Mouse (Mus musculus): ENCODE data around the gene St7l. TPM values are rescaled to one million over a fixed set of nuclear protein-coding genes. Genes with fewer than 3 reads are reported as not detected.

St7l gene
- polyA plus RNA-seq, 1 experiment from 2014 or later = 23.2 TPM

DNA sequence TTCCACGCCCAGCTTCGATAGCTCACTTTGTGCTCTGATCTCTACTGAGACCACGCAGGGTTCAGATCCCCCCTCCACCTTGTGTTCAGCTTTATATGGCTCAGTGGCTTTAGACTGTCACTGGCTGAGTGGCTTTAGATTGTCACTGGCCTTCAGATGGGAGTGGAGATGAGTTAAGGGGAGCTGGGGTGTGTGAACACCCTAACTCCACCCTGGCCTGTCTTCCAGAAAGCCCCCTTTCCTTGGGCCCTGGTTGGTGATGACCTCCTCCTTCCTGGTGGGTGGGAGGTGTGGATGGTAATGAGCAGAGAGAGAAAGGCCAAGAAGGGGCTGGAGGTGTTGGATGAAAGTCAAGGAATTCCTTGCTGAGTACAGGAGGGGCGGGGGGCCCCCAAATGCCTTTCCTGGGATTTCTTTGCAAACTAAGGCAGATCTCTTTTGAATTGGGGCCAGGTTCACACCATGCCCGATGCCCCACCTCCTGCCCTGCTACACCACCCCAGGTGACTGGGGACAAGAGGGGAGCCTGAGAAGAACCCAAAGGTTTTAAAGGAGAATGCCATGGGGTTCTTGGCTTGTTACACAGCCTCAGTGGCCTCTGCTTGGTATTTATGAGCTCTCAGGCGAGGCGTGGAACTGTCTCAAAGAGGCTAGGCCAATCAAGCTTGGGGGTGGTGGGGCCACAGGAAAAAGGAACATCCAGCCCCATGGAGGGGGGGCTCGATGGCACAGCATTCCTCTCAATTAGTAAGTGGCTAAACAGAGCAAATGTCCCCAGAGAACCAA lies 101.5 kb downstream of the St7l start:
- Histone ChIP-seq H3K27ac (replicated peaks) (no peak overlapping the region), H3K36me3 (no peaks in the 10 kb centered on the region), H3K4me3 (no peak overlapping the region), H3K9me3 (no peaks in the 10 kb centered on the region), H3K9ac (no peak overlapping the region), H3K4me1 (peaks cover 71% of the 10 kb centered on the region), H3K27me3 (replicated peaks) (peaks cover 39% of the 10 kb centered on the region), H3K4me2 (no peak overlapping the region)
- no peak for ATAC-seq (ENCODE audit: extremely low read depth, insufficient number of reproducible peaks, low FRiP score, low TSS enrichment)
- WGBS = 61% methylated on average over 8 of the region's 8 CpGs

DNA sequence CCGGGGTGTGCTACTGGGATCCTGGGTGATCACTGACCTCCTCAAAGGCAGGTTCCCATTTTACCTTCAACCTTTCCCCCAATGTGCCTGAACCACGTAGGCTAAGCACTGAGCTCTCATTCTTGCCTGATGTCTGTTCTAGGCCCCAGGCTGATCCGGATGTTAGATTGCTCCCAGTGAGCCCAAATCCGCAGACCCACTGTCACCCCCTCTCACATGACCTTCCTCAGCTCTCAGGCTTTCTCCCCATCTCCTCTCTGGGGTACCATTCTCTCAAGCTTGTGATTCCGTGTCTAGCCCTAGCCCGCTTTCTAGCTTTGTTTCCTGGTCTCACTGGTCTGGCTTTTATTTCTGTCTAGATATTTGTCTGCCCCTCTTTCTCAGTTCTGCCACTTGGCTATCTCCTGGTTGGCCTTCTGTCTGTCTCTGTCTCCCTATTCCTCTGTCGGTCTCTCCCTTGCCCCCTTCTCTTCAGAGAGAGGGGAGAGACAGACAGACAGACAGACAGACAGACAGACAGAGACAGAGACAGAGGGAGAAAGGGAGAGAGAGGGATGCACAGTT lies 102.3 kb downstream of the St7l start:
- Histone ChIP-seq H3K4me3 (no peak overlapping the region), H3K9me3 (peaks cover 2% of the 10 kb centered on the region; the same call in 1 of the 2 replicates), H3K27me3 (replicated peaks) (peaks cover 30% of the 10 kb centered on the region), H3K36me3 (no peaks in the 10 kb centered on the region), H3K4me1 (peaks cover 65% of the 10 kb centered on the region), H3K9ac (no peak overlapping the region), H3K27ac (replicated peaks) (no peak overlapping the region), H3K4me2 (no peak overlapping the region)
- no peak for ATAC-seq (ENCODE audit: extremely low read depth, insufficient number of reproducible peaks, low FRiP score, low TSS enrichment)
- 74% methylated on average over 7 of the region's 7 CpGs for WGBS

DNA sequence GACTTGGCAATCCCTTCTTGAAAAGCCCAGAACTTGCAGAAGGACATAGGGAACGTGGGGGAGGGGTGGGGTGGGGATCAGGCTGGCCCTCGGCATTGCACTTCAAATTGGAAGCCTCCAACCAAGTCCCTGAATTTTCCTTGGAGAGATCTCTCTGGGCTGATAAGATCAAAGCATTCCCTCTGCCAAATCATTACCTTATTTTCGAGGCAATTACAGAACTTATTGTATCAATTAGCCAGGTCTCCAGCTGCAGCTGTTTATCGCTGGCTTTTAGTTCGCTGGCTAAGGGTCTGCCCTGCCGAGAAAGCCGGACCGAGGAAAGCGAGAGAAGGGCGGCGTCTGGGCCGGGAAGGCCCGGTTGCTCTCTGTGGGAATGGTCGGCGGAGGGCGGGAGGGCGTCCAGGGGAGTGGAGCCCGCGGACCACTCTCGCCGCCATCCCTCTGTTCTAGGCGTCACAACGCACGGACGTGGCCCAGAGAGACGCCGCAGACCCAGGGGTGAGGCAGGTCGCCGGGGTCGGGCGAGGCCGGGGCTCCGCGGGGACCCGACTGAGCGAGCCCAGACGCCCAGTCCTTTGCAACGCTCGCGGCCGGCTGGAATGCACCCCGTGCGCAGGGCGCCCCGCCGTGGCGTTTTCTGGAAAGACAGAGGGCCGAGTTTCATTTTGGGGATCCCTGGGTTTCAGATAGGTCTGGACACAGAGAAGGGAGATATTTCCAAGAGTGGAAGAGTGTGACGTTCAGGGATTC lies 103.9 kb downstream of the St7l start:
- peak overlapping the region; percentile 63 for H3K4me3 ChIP-seq
- peak overlapping the region; percentile 72 for H3K4me2 ChIP-seq
- H3K9me3 ChIP-seq = peaks cover 2% of the 10 kb centered on the region; the same call in 1 of the 2 replicates
- H3K36me3 ChIP-seq = no peaks in the 10 kb centered on the region
- H3K27me3 ChIP-seq (replicated peaks) = peaks cover 14% of the 10 kb centered on the region
- no peak for ATAC-seq (ENCODE audit: extremely low read depth, insufficient number of reproducible peaks, low FRiP score, low TSS enrichment)
- peaks cover 48% of the 10 kb centered on the region for H3K4me1 ChIP-seq
- 2% methylated on average over 49 of the region's 49 CpGs for WGBS
- H3K9ac ChIP-seq = peak overlapping the region; percentile 85
- H3K27ac ChIP-seq (replicated peaks) = peak overlapping the region; percentile 68

Other genes starting within 250 kb of the St7l start
- gene Slc16a1, start 225.3 kb upstream of the St7l start, polyA plus RNA-seq (2015; fragmentation: Nextera tagmentation; extraction: Ambion mirVana) = 65.4 and 70.4 TPM in 2 replicates
- 36.6 and 38.7 TPM in 2 replicates for gene Ppm1j, start 82.9 kb upstream of the St7l start, polyA plus RNA-seq (2015; fragmentation: Nextera tagmentation; extraction: Ambion mirVana)
- gene Fam19a3, start 82.2 kb upstream of the St7l start, polyA plus RNA-seq (2015; fragmentation: Nextera tagmentation; extraction: Ambion mirVana) = 0.96 and 1.0 TPM in 2 replicates
- 192 and 225 TPM in 2 replicates for gene Rhoc, start 75.6 kb upstream of the St7l start, polyA plus RNA-seq (2015; fragmentation: Nextera tagmentation; extraction: Ambion mirVana)
- gene Mov10, start 45.4 kb upstream of the St7l start, polyA plus RNA-seq (2015; fragmentation: Nextera tagmentation; extraction: Ambion mirVana) = 37.1 and 47.6 TPM in 2 replicates
- gene Capza1, start 500 bp downstream of the St7l start, polyA plus RNA-seq (2015; fragmentation: Nextera tagmentation; extraction: Ambion mirVana) = 158 and 174 TPM in 2 replicates
- gene Wnt2b, start 97.9 kb downstream of the St7l start, polyA plus RNA-seq (2015; fragmentation: Nextera tagmentation; extraction: Ambion mirVana) = 1.1 and 1.8 TPM in 2 replicates
- gene Cttnbp2nl, start 189.1 kb downstream of the St7l start, polyA plus RNA-seq (2015; fragmentation: Nextera tagmentation; extraction: Ambion mirVana) = 24.1 and 26.8 TPM in 2 replicates
- not detected in 2 replicates for gene 4930564D02Rik, start 202.8 kb downstream of the St7l start, polyA plus RNA-seq (2015; fragmentation: Nextera tagmentation; extraction: Ambion mirVana)